Mouse (Mus musculus) small intestine, adult 2 months (tissue): ENCODE results near the gene Vav2. TPM values are rescaled to one million over a fixed set of nuclear protein-coding genes. Genes with fewer than 3 reads are reported as not detected.

Experiments
- H3K27ac ChIP-seq: fragments of 200-500 bp; 2 replicates; pipeline ENCODE4 v1.5.1; 2012; ENCODE audit warnings: low read depth, low read length, control low read depth, inconsistent platforms; ENCODE audit not compliant: insufficient read depth
- H3K27me3 ChIP-seq: fragments of 200-500 bp; 2 replicates; pipeline ENCODE4 v1.6.1; 2012; ENCODE audit warnings: mild to moderate bottlenecking, moderate library complexity, low read length, inconsistent platforms; ENCODE audit not compliant: control insufficient read depth, insufficient read depth
- H3K36me3 ChIP-seq: fragments of 200-500 bp; 2 replicates; pipeline ENCODE4 v1.6.1; 2012; ENCODE audit warnings: mild to moderate bottlenecking, low read length, control low read depth, inconsistent platforms; ENCODE audit not compliant: control insufficient read depth, insufficient read depth
- H3K4me1 ChIP-seq: fragments of 200-500 bp; 2 replicates; pipeline ENCODE4 v1.6.1; 2012; ENCODE audit warnings: low read length, inconsistent platforms, mixed read lengths; ENCODE audit not compliant: control insufficient read depth, insufficient read depth, insufficient read length
- H3K4me3 ChIP-seq: fragments of 200-500 bp; 2 replicates; pipeline ENCODE4 v1.5.1; 2012; ENCODE audit warnings: low read depth, mild to moderate bottlenecking, control low read depth, inconsistent platforms, low read length, moderate library complexity
- CTCF ChIP-seq: fragments of 200-500 bp; IDR thresholded peaks from 2 replicates; pipeline ENCODE4 v1.5.1; 2012; ENCODE audit warnings: low read depth, mild to moderate bottlenecking, control low read depth, inconsistent platforms, low read length, moderate library complexity, mixed read lengths; ENCODE audit not compliant: insufficient replicate concordance, insufficient read length; ENCODE audit errors: extremely low read depth
- POLR2A ChIP-seq: fragments of 200-500 bp; IDR thresholded peaks from 2 replicates; pipeline ENCODE4 v1.6.1; 2012; ENCODE audit warnings: low read depth, mild to moderate bottlenecking, control low read depth, inconsistent platforms, low read length, moderate library complexity
- WGBS: fragments of 180-500 bp; shearing (Covaris S2); methylation state at CpG from one replicate; pipeline ENCODE4 v1.1.7; 2018; 5-methylcytosine and 5-hydroxymethylcytosine counted together
- polyA plus RNA-seq: library from polyadenylated mRNA; depleted of rRNA; stranded (reverse); fragments of >200 nt; gene quantifications from 2 replicates; pipeline ENCODE4 v1.2.3, GENCODE M21; 2012

Vav2 gene
- polyA plus RNA-seq, 1 experiment: 59.5 TPM

- Histone ChIP-seq H3K27ac (no peak within 1 kb of the TSS), H3K4me1 (peaks cover 8% of the 10 kb centered on the region; the same call in 1 of the 2 replicates), H3K4me3 (peak within 1 kb of the TSS; percentile 63), H3K36me3 (peaks cover 7% of the 10 kb centered on the region; the same call in 1 of the 2 replicates), H3K27me3 (no peaks in the 10 kb centered on the region)
- TF ChIP-seq POLR2A (peak; percentile 6; the same call in 1 of the 2 replicates), CTCF (no peak)
- WGBS: 2% methylated on average over 36 of the region's 36 CpGs
These were observed 15.2 kb upstream of the Vav2 start, which contains the start of gene Brd3os for GRCm38 (mm10) chr2:27441767-27442707. Gene Brd3os, plus strand, starts transcription at chr2:27442324.

- Histone ChIP-seq H3K4me3 (no peak overlapping the region), H3K4me1 (peaks cover 11% of the 10 kb centered on the region; the same call in 1 of the 2 replicates), H3K36me3 (no peaks in the 10 kb centered on the region), H3K27me3 (no peaks in the 10 kb centered on the region), H3K27ac (no peak overlapping the region)
- TF ChIP-seq POLR2A: no peak
- no peak for TF ChIP-seq CTCF
- WGBS: 17% methylated on average over 11 of the region's 11 CpGs
These were observed 11.4 kb upstream of the Vav2 start for GRCm38 (mm10) chr2:27438281-27438680.

- H3K4me1 ChIP-seq: peaks cover 11% of the 10 kb centered on the region; the same call in 1 of the 2 replicates
- no peak overlapping the region for H3K27ac ChIP-seq
- H3K36me3 ChIP-seq: no peaks in the 10 kb centered on the region
- H3K4me3 ChIP-seq: no peak overlapping the region
- WGBS: 65% methylated on average over 1 of the region's 1 CpGs
- H3K27me3 ChIP-seq: no peaks in the 10 kb centered on the region
- TF ChIP-seq POLR2A (no peak), CTCF (no peak)
These were observed 11.0 kb upstream of the Vav2 start for GRCm38 (mm10) chr2:27437876-27438275.

GRCm38 (mm10) chr2:27432599-27432998 lies 5.8 kb upstream of the Vav2 start:
- no peak overlapping the region for H3K27ac ChIP-seq
- no peaks in the 10 kb centered on the region for H3K36me3 ChIP-seq
- H3K27me3 ChIP-seq: no peaks in the 10 kb centered on the region
- no peak for TF ChIP-seq CTCF
- TF ChIP-seq POLR2A: no peak
- WGBS: 48% methylated on average over 2 of the region's 2 CpGs
- no peak overlapping the region for H3K4me3 ChIP-seq
- peaks cover 5% of the 10 kb centered on the region; the same call in 1 of the 2 replicates for H3K4me1 ChIP-seq

- H3K4me1 ChIP-seq: peaks cover 10% of the 10 kb centered on the region
- H3K36me3 ChIP-seq: no peaks in the 10 kb centered on the region
- H3K4me3 ChIP-seq: no peak overlapping the region
- WGBS: 88% methylated on average over 7 of the region's 7 CpGs
- H3K27me3 ChIP-seq: no peaks in the 10 kb centered on the region
- no peak for TF ChIP-seq POLR2A
- no peak for TF ChIP-seq CTCF
- H3K27ac ChIP-seq: no peak overlapping the region
These were observed 3.8 kb upstream of the Vav2 start for GRCm38 (mm10) chr2:27430621-27431020.

GRCm38 (mm10) chr2:27428071-27428470 lies 1.2 kb upstream of the Vav2 start:
- Histone ChIP-seq H3K27ac (no peak overlapping the region), H3K36me3 (no peaks in the 10 kb centered on the region), H3K4me1 (peaks cover 19% of the 10 kb centered on the region), H3K4me3 (no peak overlapping the region), H3K27me3 (no peaks in the 10 kb centered on the region)
- peak; percentile 99 for TF ChIP-seq CTCF
- no peak for TF ChIP-seq POLR2A
- WGBS: 2% methylated on average over 4 of the region's 4 CpGs

GRCm38 (mm10) chr2:27426406-27426854 lies 403 bp downstream of the Vav2 start:
- peak overlapping the region; percentile 84 for H3K27ac ChIP-seq

More at GRCm38 (mm10) chr2:27426406-27426854, 403 bp downstream of the Vav2 start:
- H3K36me3 ChIP-seq: no peaks in the 10 kb centered on the region
- no peak for TF ChIP-seq CTCF
- peak; percentile 48; the same call in 1 of the 2 replicates for TF ChIP-seq POLR2A
- H3K4me3 ChIP-seq: peak overlapping the region; percentile 76
- WGBS: under 1% methylated on average over 64 of the region's 64 CpGs
- H3K4me1 ChIP-seq: peaks cover 24% of the 10 kb centered on the region
- H3K27me3 ChIP-seq: no peaks in the 10 kb centered on the region
